ENCODE assay signal across 10 mouse cellular contexts in the genomic region with DNA sequence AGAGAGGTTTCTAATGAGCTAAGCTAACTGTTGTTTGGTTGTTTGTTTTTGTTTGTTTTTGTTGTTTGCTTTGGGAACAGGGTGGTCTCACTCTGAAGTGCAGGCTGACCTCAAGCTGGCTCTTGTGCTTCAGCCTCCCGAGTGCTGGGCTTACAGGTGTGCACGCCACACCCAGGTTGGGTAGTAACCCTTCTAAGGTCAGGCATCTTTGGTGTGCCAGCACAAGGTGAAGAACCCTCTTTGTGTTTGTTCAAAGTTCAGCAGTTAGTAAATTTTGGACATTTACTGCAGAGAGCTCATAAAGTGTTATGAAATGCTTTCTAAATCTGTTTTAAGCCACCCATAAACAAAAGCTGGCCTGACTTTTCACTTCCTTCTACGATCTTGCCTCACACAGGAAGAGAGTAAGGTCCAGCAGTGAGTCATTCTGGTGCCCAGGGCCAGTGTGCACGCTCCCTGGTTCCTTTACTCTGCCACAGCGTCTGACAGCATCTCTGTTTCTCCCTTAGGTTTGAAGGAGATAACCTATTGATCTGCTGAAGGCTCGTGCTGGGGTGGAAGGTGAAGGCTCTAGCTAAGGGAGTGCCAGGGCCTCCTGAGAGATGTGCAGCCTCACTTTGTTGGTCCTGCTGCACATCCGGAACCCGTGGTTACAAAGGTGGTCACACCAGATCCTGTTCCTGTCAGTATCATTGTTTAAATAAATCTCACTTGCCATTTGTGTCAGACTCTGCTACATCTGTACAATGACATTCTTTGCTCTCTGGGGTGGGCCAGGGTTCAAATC. TPM values are rescaled to one million over a fixed set of nuclear protein-coding genes. Genes with fewer than 3 reads are reported as not detected.
A peak's percentile ranks its signal among the peaks of the same experiment; 100 is the strongest.
DNase-seq lines count a peak whose midpoint lies in the region; ATAC-seq and TF ChIP-seq lines count a peak whose summit lies in the region.
"Had no signal": no experiment of that assay in that cellular context is flagged by ENCODE, and none has a peak within 500 bp of the region (broad histone marks: within the 10 kb centered on the region; RNA-seq: fewer than 3 reads in every experiment).

No protein-coding gene starts in this region.

- H3K9ac ChIP-seq in heart, embryonic 11.5 days (ENCODE audit: low read depth, low read length) = no peak overlapping the region
- H3K9ac ChIP-seq in intestine, embryonic 16.5 days (ENCODE audit: low read depth, low read length) = no peak overlapping the region
- H3K9ac ChIP-seq in forebrain, embryonic 14.5 days (ENCODE audit: low read length) = no peak overlapping the region

- peak; percentile 71 for DNase-seq in heart, embryonic 10.5 days (ENCODE audit: low spot score)
- DNase-seq in Patski (ENCODE audit: low read depth, low spot score) = no peak
- no peak for DNase-seq in layer of hippocampus, postnatal 14 days (ENCODE audit: low spot score in 2 of 2)
- no peak for DNase-seq in layer of hippocampus, postnatal 36 days
- no peak for DNase-seq in forebrain, embryonic 14.5 days (ENCODE audit: low spot score)

- no peak for ATAC-seq in heart, embryonic 11.5 days (replicated peaks; ENCODE audit: insufficient number of reproducible peaks, low FRiP score, low TSS enrichment)
- peak; percentile 60 for ATAC-seq in Patski
- peak; percentile 95 for ATAC-seq in intestine, embryonic 16.5 days
- ATAC-seq in neutrophil, adult 5-6 weeks (ENCODE audit: extremely low read depth, insufficient number of reproducible peaks, low FRiP score, poor library complexity, severe bottlenecking) = peak; percentile 98
- ATAC-seq in forebrain, embryonic 14.5 days = no peak
- ATAC-seq: hindbrain, postnatal 0 days had no signal

- TF ChIP-seq CTCF in Patski (IDR thresholded peaks at IDR 0.05) = no peak

- no peak overlapping the region for H3K4me3 ChIP-seq in heart, embryonic 10.5 days
- H3K4me3 ChIP-seq in heart, embryonic 11.5 days (ENCODE audit: low read depth, low read length) = no peak overlapping the region
- H3K4me3 ChIP-seq in intestine, embryonic 16.5 days (ENCODE audit: low read length) = no peak overlapping the region
- H3K4me3 ChIP-seq in forebrain, embryonic 14.5 days (ENCODE audit: low read depth, low read length) = no peak overlapping the region

- H3K36me3 ChIP-seq in heart, embryonic 10.5 days = peaks cover 32% of the 10 kb centered on the region
- 0 out of 2 replicates have a peak, but pooled peaks cover 2% of the 10 kb centered on the region for H3K36me3 ChIP-seq in heart, embryonic 11.5 days (ENCODE audit: control insufficient read depth, insufficient read depth, low read length)
- H3K36me3 ChIP-seq in intestine, embryonic 16.5 days (ENCODE audit: control insufficient read depth, insufficient read depth, low read length) = no peaks in the 10 kb centered on the region
- H3K36me3 ChIP-seq in forebrain, embryonic 14.5 days (ENCODE audit: control insufficient read depth, insufficient read depth, low read length) = peaks cover 47% of the 10 kb centered on the region

- POLR2A ChIA-PET in Patski (lab: Charles Lee) = no interaction called here

- no peaks in the 10 kb centered on the region for H3K9me3 ChIP-seq in heart, embryonic 10.5 days
- H3K9me3 ChIP-seq in heart, embryonic 11.5 days (replicated peaks; ENCODE audit: control insufficient read depth, low read length) = no peaks in the 10 kb centered on the region
- H3K9me3 ChIP-seq in intestine, embryonic 16.5 days (ENCODE audit: control insufficient read depth, low read length) = no peaks in the 10 kb centered on the region
- no peaks in the 10 kb centered on the region for H3K9me3 ChIP-seq in forebrain, embryonic 14.5 days (replicated peaks; ENCODE audit: control insufficient read depth, low read length)
- H3K9me3 ChIP-seq: G1E had no signal

- H3K27me3 ChIP-seq in heart, embryonic 10.5 days (ENCODE audit: insufficient read depth, poor library complexity, severe bottlenecking) = no peaks in the 10 kb centered on the region
- no peaks in the 10 kb centered on the region for H3K27me3 ChIP-seq in heart, embryonic 11.5 days (ENCODE audit: control insufficient read depth, insufficient read depth, low read length)
- no peaks in the 10 kb centered on the region for H3K27me3 ChIP-seq in Patski
- H3K27me3 ChIP-seq in intestine, embryonic 16.5 days (replicated peaks; ENCODE audit: control insufficient read depth, insufficient read depth, low read length) = no peaks in the 10 kb centered on the region
- H3K27me3 ChIP-seq in forebrain, embryonic 14.5 days (replicated peaks; ENCODE audit: control insufficient read depth, insufficient read depth, low read length) = no peaks in the 10 kb centered on the region

- CTCF ChIA-PET in Patski (lab: Charles Lee) = interaction anchor here (0.9 to 1.2 kb wide), 3 partner anchors 22 to 37 kb away, joined by 3 read pairs; no protein-coding TSS in a partner anchor

- peaks cover 10% of the 10 kb centered on the region for H3K4me1 ChIP-seq in heart, embryonic 10.5 days
- peaks cover 5% of the 10 kb centered on the region; the same call in 1 of the 2 replicates for H3K4me1 ChIP-seq in heart, embryonic 11.5 days (ENCODE audit: control insufficient read depth, insufficient read depth, low read length)
- peaks cover 10% of the 10 kb centered on the region for H3K4me1 ChIP-seq in intestine, embryonic 16.5 days (ENCODE audit: control insufficient read depth, insufficient read depth, low read length)
- H3K4me1 ChIP-seq in forebrain, embryonic 14.5 days (ENCODE audit: control insufficient read depth, insufficient read depth, low read length) = no peaks in the 10 kb centered on the region

- no peak overlapping the region for H3K4me2 ChIP-seq in heart, embryonic 11.5 days
- no peak overlapping the region for H3K4me2 ChIP-seq in intestine, embryonic 16.5 days (ENCODE audit: low read depth, low read length)
- H3K4me2 ChIP-seq in forebrain, embryonic 14.5 days (ENCODE audit: low read length) = no peak overlapping the region

- in situ Hi-C loops in Patski (cut with MboI; ENCODE audit: low pct_unique_long_range_greater_than_20kb) = no loop called here

- H3K27ac ChIP-seq in heart, embryonic 10.5 days = no peak overlapping the region
- H3K27ac ChIP-seq in heart, embryonic 11.5 days (ENCODE audit: low read depth, low read length) = no peak overlapping the region
- H3K27ac ChIP-seq in intestine, embryonic 16.5 days (ENCODE audit: low read length) = peak overlapping the region; percentile 72
- H3K27ac ChIP-seq in forebrain, embryonic 14.5 days (ENCODE audit: low read depth, low read length) = no peak overlapping the region
- H3K27ac ChIP-seq: hindbrain, postnatal 0 days had no signal

- WGBS in heart, embryonic 10.5 days = 69% methylated on average over 8 of the region's 8 CpGs
- 67% methylated on average over 8 of the region's 8 CpGs for WGBS in heart, embryonic 11.5 days (ENCODE audit: insufficient replicate concordance)
- 53% methylated on average over 8 of the region's 8 CpGs for WGBS in intestine, embryonic 16.5 days
- 93% methylated on average over 8 of the region's 8 CpGs for WGBS in forebrain, embryonic 14.5 days

RNA-seq across cellular contexts. Expression of a gene that starts 32.3 kb away (rescaled TPM):
- polyA plus RNA-seq in heart, embryonic 10.5 days (2016; fragmentation: Nextera tagmentation; extraction: Ambion mirVana) = 1.4 and 1.7 TPM in 2 replicates
- polyA plus RNA-seq in heart, embryonic 11.5 days (2014; fragmentation: Nextera tagmentation; extraction: Ambion mirVana) = 4.5 and 5.2 TPM in 2 replicates
- not detected for polyA plus RNA-seq in Patski (2021)
- polyA plus RNA-seq in intestine, embryonic 16.5 days (2015; fragmentation: Nextera tagmentation; extraction: Ambion mirVana) = 33.2 and 42.2 TPM in 2 replicates
- not detected in 2 replicates for total RNA-seq in neutrophil, adult 5-6 weeks (2017)
- not detected for total RNA-seq in layer of hippocampus, postnatal 14 days (2021)
- total RNA-seq in layer of hippocampus, postnatal 36 days (2021) = not detected
- polyA plus RNA-seq in forebrain, embryonic 14.5 days (2014; fragmentation: Nextera tagmentation; extraction: Ambion mirVana) = not detected in 2 replicates
- total RNA-seq: hindbrain, postnatal 0 days had no signal

Comparison
In these comparisons a context has a peak if more than half of its experiments do, and no peak if none do; other contexts are left out.
1. ATAC-seq: peak in Patski (single experiment), intestine, embryonic 16.5 days (single experiment) and neutrophil, adult 5-6 weeks (single experiment); none in heart, embryonic 11.5 days (single experiment) and forebrain, embryonic 14.5 days (single experiment).